Mouse (Mus musculus) gastrocnemius, postnatal 4 days (tissue): Measurements from ENCODE around the gene Olfr325. TPM values are rescaled to one million over a fixed set of nuclear protein-coding genes. Genes with fewer than 3 reads are reported as not detected.

Experiments
- DNase-seq, 2 experiments: peaks; one replicate each; pipeline ENCODE4 v3.0.0; 2021 to 2022; ENCODE audit warnings: low spot score in 2 of 2, mixed read lengths in 2 of 2
- total RNA-seq, 2 experiments: library from RNA; stranded (reverse); gene quantifications; 2 replicates each; pipeline ENCODE4 v1.2.3; 2021

Olfr325 gene
- total RNA-seq, 2 experiments from 2014 or later, result not detected

- no peak for DNase-seq
Measured at GRCm38 (mm10) chr11:58626146-58626545, 48.6 kb downstream of the Olfr325 start.

- no peak for DNase-seq
Measured at GRCm38 (mm10) chr11:58630401-58630800, 52.9 kb downstream of the Olfr325 start, which contains the start of gene Olfr323. Gene Olfr323 (minus strand): TSS chr11:58630501.

Other genes starting within 250 kb of the Olfr325 start
- 10 to 100 TPM; 34.3 to 40.7 TPM for gene Zfp672, start 247.4 kb upstream of the Olfr325 start, total RNA-seq
- gene Sh3bp5l, start 247.0 kb upstream of the Olfr325 start, total RNA-seq, result 10 to 100 TPM; 31.0 to 36.5 TPM
- gene Lypd8, start 198.7 kb upstream of the Olfr325 start, total RNA-seq, result not detected
- not detected for gene 1810065E05Rik, start 156.6 kb upstream of the Olfr325 start, total RNA-seq
- not detected for gene Gm12253, start 145.2 kb upstream of the Olfr325 start, total RNA-seq
- gene Lypd9, start 124.8 kb upstream of the Olfr325 start, total RNA-seq, result not detected
- not detected for gene Olfr30, start 115.5 kb upstream of the Olfr325 start, total RNA-seq
- gene Olfr332, start 85.2 kb upstream of the Olfr325 start, total RNA-seq, result not detected
- not detected for gene Olfr331, start 75.2 kb upstream of the Olfr325 start, total RNA-seq
- gene Olfr330, start 42.9 kb upstream of the Olfr325 start, total RNA-seq, result not detected
- not detected for gene Olfr329-ps, start 31.3 kb upstream of the Olfr325 start, total RNA-seq
- not detected for gene Olfr328, start 22.1 kb upstream of the Olfr325 start, total RNA-seq
- gene Olfr224, start 7.2 kb upstream of the Olfr325 start, total RNA-seq, result not detected
- gene Olfr324, start 17.4 kb downstream of the Olfr325 start, total RNA-seq, result not detected
- not detected for gene 2210407C18Rik, start 38.3 kb downstream of the Olfr325 start, total RNA-seq
- gene Olfr323, start 52.8 kb downstream of the Olfr325 start, total RNA-seq, result not detected
- gene Trim58, start 62.7 kb downstream of the Olfr325 start, total RNA-seq, result under 1 TPM in 1 of 2 experiments, not detected in 1; 0.13 TPM
- gene Olfr322, start 81.1 kb downstream of the Olfr325 start, total RNA-seq, result not detected
- gene Olfr320, start 103.4 kb downstream of the Olfr325 start, total RNA-seq, result not detected
- not detected for gene Olfr319, start 121.4 kb downstream of the Olfr325 start, total RNA-seq
- not detected for gene Olfr318, start 146.3 kb downstream of the Olfr325 start, total RNA-seq
- gene Olfr317, start 161.5 kb downstream of the Olfr325 start, total RNA-seq, result not detected
- not detected for gene Olfr316, start 175.0 kb downstream of the Olfr325 start, total RNA-seq
- gene Olfr315, start 195.5 kb downstream of the Olfr325 start, total RNA-seq, result not detected
- not detected for gene Olfr314, start 205.2 kb downstream of the Olfr325 start, total RNA-seq
- under 1 TPM in 1 of 2 experiments, not detected in 1; 0.52 TPM for gene Fam183b, start 224.2 kb downstream of the Olfr325 start, total RNA-seq
- gene Olfr313, start 237.3 kb downstream of the Olfr325 start, total RNA-seq, result not detected